Mouse (Mus musculus) olfactory bulb, adult 2 months (tissue): ENCODE results near the gene Bcan.

Experiments
- CTCF ChIP-seq: fragments of 200-500 bp; IDR thresholded peaks from 2 replicates; pipeline ENCODE4 v1.5.1; 2012; ENCODE audit warnings: low read depth, mild to moderate bottlenecking, low read length, moderate library complexity; ENCODE audit not compliant: insufficient read depth
- POLR2A ChIP-seq: fragments of 200-500 bp; IDR thresholded peaks from 2 replicates; pipeline ENCODE4 v1.6.1; 2012; ENCODE audit warnings: mild to moderate bottlenecking, low read depth, low read length, moderate library complexity; ENCODE audit not compliant: insufficient read depth

DNA sequence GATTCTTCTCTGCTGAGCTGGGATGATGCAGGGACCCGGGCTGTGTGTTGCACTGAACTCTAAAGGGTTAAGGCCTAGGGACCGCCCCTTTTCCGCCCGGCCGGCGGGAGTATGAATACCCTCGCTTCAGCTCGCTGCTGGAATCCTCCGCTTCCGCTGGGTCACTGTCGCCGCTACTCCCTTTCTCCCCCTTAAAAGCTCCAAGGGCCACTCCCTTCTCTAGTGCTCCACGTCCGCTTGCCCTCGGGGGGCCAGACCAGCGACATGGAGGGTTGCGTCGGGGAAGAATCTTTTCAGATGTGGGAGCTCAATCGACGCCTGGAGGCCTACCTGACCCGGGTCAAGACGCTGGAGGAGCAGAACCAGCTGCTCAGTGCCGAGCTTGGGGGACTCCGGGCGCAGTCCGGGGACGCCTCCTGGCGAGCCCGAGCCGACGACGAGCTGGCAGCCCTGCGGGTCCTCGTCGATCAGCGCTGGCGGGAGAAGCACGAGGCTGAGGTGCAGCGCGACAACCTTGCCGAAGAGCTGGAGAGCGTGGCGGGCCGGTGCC is 29.0 kb downstream of the Bcan start, which contains the start of gene Nes:
- TF ChIP-seq CTCF (no peak), POLR2A (no peak)
